Mouse (Mus musculus) stomach, postnatal 0 days (tissue): ENCODE measurements around the gene Spata31d1a. TPM values are rescaled to one million over a fixed set of nuclear protein-coding genes. Genes with fewer than 3 reads are reported as not detected.
A peak's percentile ranks its signal among the peaks of the same experiment; 100 is the strongest.

Experiments used
- ATAC-seq: fragments of 200-750 bp; cut with Nextera tagmentation; 2 replicates; pipeline ENCODE4 v1.8.0; 2017; ENCODE audit not compliant: low FRiP score, low TSS enrichment
- DNase-seq: peaks from one replicate; pipeline ENCODE4 v3.0.0-alpha.2; 2016; ENCODE audit warnings: low spot score
- H3K27ac ChIP-seq: fragments of 300-500 bp; sonication (generic); replicated peaks from 2 replicates; pipeline ENCODE4 v1.5.1; 2014; ENCODE audit warnings: mild to moderate bottlenecking, control low read depth
- H3K27me3 ChIP-seq: fragments of 300-500 bp; sonication (generic); 2 replicates; pipeline ENCODE4 v1.6.1; 2014; ENCODE audit warnings: low read length; ENCODE audit not compliant: control insufficient read depth, insufficient read depth
- H3K36me3 ChIP-seq: fragments of 300-500 bp; sonication (generic); 2 replicates; pipeline ENCODE4 v1.6.1; 2014; ENCODE audit warnings: low read length, mixed read lengths; ENCODE audit not compliant: control insufficient read depth, insufficient read depth
- H3K4me1 ChIP-seq: fragments of 300-500 bp; sonication (generic); replicated peaks from 2 replicates; pipeline ENCODE4 v1.6.1; 2014; ENCODE audit warnings: antibody characterized with exemption; ENCODE audit not compliant: control insufficient read depth, insufficient read depth
- H3K4me2 ChIP-seq: fragments of 300-500 bp; sonication (generic); replicated peaks from 2 replicates; pipeline ENCODE4 v1.6.1; 2014; ENCODE audit warnings: low read depth, mild to moderate bottlenecking, control low read depth, moderate library complexity
- H3K4me3 ChIP-seq: fragments of 300-500 bp; sonication (generic); 2 replicates; pipeline ENCODE4 v1.5.1; 2014; ENCODE audit warnings: low read depth, low read length, control low read depth
- H3K9ac ChIP-seq: fragments of 300-500 bp; sonication (generic); 2 replicates; pipeline ENCODE4 v1.6.1; 2014; ENCODE audit warnings: mild to moderate bottlenecking, low read length, control low read depth, mixed read lengths
- H3K9me3 ChIP-seq: fragments of 300-500 bp; sonication (generic); 2 replicates; pipeline ENCODE4 v1.6.1; 2016; ENCODE audit warnings: low read length; ENCODE audit not compliant: control insufficient read depth
- CTCF ChIP-seq: IDR thresholded peaks from 2 replicates; pipeline ENCODE4 v1.5.1; 2016; ENCODE audit warnings: antibody characterized with exemption, low read depth, mild to moderate bottlenecking, moderate library complexity
- EP300 ChIP-seq: optimal IDR thresholded peaks from 2 replicates; pipeline ENCODE3; 2016; ENCODE audit warnings: antibody characterized with exemption
- WGBS: fragments of 180-500 bp; shearing (Covaris S2); extraction: QIAGEN DNeasy Blood & Tissue Kit; methylation state at CpG from one replicate; pipeline ENCODE4 v1.1.7; 2014; 5-methylcytosine and 5-hydroxymethylcytosine counted together
- polyA plus RNA-seq: library from polyadenylated mRNA; unstranded; fragments of >200 nt; fragmentation: Nextera tagmentation; extraction: Ambion mirVana; gene quantifications from 2 replicates; pipeline ENCODE4 v1.2.1, GENCODE M21; 2015

The Spata31d1a gene
- polyA plus RNA-seq: 0.02 TPM in 1 of 2 replicates, not detected in the other

GRCm38 (mm10) chr13:59710230-59710629, at the start of gene Spata31d1a:
Spata31d1a (minus strand) TSS chr13:59710330.
- H3K27ac ChIP-seq: no peak within 1 kb of the TSS
- H3K4me2 ChIP-seq: no peak within 1 kb of the TSS
- ATAC-seq (0 out of 2 replicates have a peak, but pooled peaks have one; percentile 10), DNase-seq (no peak)
- no peaks in the 10 kb centered on the region for H3K9me3 ChIP-seq
- no peaks in the 10 kb centered on the region for H3K27me3 ChIP-seq
- 88% methylated on average over 15 of the region's 15 CpGs for WGBS
- no peaks in the 10 kb centered on the region for H3K36me3 ChIP-seq
- TF ChIP-seq EP300: no peak
- TF ChIP-seq CTCF: no peak
- no peak within 1 kb of the TSS for H3K9ac ChIP-seq
- H3K4me1 ChIP-seq: no peaks in the 10 kb centered on the region
- H3K4me3 ChIP-seq: no peak within 1 kb of the TSS

DNA sequence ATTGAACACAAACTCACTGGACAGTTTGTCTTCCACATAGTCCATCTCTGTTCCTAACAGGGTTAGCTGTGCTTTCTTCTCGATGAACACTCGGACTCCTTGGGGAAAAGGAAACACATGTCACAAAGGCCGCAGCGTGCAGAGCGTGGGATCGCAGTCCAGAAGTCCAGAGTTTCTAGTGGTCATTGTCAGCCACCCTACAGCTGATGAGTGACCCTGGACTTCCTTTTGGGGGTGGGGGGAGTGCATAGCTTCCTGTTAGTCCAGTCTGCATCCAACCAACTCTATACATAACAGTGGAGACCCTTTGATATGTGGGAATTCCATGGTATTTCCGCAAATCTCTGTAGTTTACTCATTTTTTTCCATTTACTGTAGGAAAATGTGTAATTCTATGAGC, 46.8 kb upstream of the Spata31d1a start:
- Histone ChIP-seq H3K4me1 (no peaks in the 10 kb centered on the region), H3K27me3 (no peaks in the 10 kb centered on the region), H3K4me3 (no peak overlapping the region), H3K9ac (no peak overlapping the region), H3K4me2 (no peak overlapping the region), H3K27ac (no peak overlapping the region), H3K9me3 (no peaks in the 10 kb centered on the region), H3K36me3 (peaks cover 18% of the 10 kb centered on the region; the same call in 1 of the 2 replicates)
- ATAC-seq (no peak), DNase-seq (no peak)
- 91% methylated on average over 7 of the region's 7 CpGs for WGBS
- TF ChIP-seq CTCF: no peak
- TF ChIP-seq EP300: no peak

- H3K27me3 ChIP-seq: no peaks in the 10 kb centered on the region
- no peak overlapping the region for H3K27ac ChIP-seq
- H3K9ac ChIP-seq: no peak overlapping the region
- 77% methylated on average over 12 of the region's 12 CpGs for WGBS
- ATAC-seq: no peak
- no peak for DNase-seq
- H3K4me1 ChIP-seq: no peaks in the 10 kb centered on the region
- H3K4me2 ChIP-seq: no peak overlapping the region
- H3K9me3 ChIP-seq: no peaks in the 10 kb centered on the region
- no peak for TF ChIP-seq CTCF
- TF ChIP-seq EP300: no peak
- H3K4me3 ChIP-seq: no peak overlapping the region
- peaks cover 7% of the 10 kb centered on the region; the same call in 1 of the 2 replicates for H3K36me3 ChIP-seq
Observed at GRCm38 (mm10) chr13:59750310-59750709, 40.2 kb upstream of the Spata31d1a start.

DNA sequence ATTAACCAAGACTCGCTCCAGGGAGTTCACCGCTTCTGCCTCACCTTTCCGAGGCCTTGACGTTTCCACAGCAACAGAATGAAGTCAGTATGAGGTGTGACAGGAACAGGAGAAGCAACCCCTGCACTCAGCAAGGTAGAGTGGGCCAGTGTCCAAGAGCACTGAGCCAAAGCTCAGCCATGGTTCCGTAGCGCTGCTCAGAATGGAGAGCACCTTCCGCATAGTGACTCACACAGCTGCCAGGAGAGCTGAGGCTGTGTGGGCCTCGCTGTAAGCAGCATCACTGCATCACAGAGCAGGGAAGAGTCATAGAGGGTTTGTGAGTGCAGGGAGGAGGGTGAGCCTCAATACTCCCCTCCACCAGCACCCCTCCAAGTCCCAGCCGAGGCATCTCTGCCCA, 36.6 kb upstream of the Spata31d1a start, which contains the start of gene 1700014D04Rik:
TSS of gene 1700014D04Rik (minus strand) at position 42 of the 400 bp plus-strand sequence.
- WGBS: 74% methylated on average over 9 of the region's 9 CpGs
- no peak for TF ChIP-seq CTCF
- no peak for TF ChIP-seq EP300
- DNase-seq (no peak), ATAC-seq (no peak; the same call in 1 of the 2 replicates)
- Histone ChIP-seq H3K36me3 (no peaks in the 10 kb centered on the region), H3K27ac (no peak within 1 kb of the TSS), H3K9me3 (no peaks in the 10 kb centered on the region), H3K9ac (no peak within 1 kb of the TSS), H3K4me3 (no peak within 1 kb of the TSS), H3K4me1 (no peaks in the 10 kb centered on the region), H3K27me3 (no peaks in the 10 kb centered on the region), H3K4me2 (no peak within 1 kb of the TSS)

GRCm38 (mm10) chr13:59746164-59746563, 36.0 kb upstream of the Spata31d1a start:
- Histone ChIP-seq H3K36me3 (no peaks in the 10 kb centered on the region), H3K4me3 (no peak overlapping the region), H3K9me3 (no peaks in the 10 kb centered on the region), H3K27ac (no peak overlapping the region), H3K9ac (no peak overlapping the region), H3K27me3 (no peaks in the 10 kb centered on the region), H3K4me2 (no peak overlapping the region), H3K4me1 (no peaks in the 10 kb centered on the region)
- 67% methylated on average over 5 of the region's 6 CpGs for WGBS
- no peak for DNase-seq
- peak; percentile 48; the same call in 1 of the 2 replicates for ATAC-seq
- TF ChIP-seq CTCF (no peak), EP300 (no peak)

DNA sequence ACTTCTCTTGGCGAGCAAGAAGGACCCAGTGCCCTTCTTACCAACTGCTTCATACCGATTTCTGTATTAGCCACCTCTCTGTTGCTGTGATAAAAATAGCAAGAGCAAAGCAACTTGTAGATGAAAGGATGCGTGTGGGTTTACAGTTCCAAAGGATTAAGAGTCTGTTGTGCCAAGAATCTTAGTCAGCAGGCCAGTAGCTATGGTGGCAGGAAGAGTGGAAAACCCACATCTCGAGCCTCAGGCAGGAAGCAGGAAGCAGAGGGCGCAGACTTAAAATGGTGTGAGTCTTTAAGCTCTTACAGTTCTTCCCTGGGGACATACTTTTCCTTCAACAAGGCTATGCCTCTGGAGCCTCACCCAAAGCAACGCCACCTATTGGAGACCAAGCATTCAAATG, 35.3 kb upstream of the Spata31d1a start:
- H3K9me3 ChIP-seq: no peaks in the 10 kb centered on the region

More for the DNA sequence above, 35.3 kb upstream of the Spata31d1a start:
- no peak for DNase-seq
- WGBS: 81% methylated on average over 6 of the region's 6 CpGs
- H3K4me1 ChIP-seq: no peaks in the 10 kb centered on the region
- no peak overlapping the region for H3K9ac ChIP-seq
- ATAC-seq: no peak
- no peak overlapping the region for H3K4me3 ChIP-seq
- H3K4me2 ChIP-seq: no peak overlapping the region
- H3K27ac ChIP-seq: no peak overlapping the region
- TF ChIP-seq CTCF (no peak), EP300 (no peak)
- H3K36me3 ChIP-seq: no peaks in the 10 kb centered on the region
- no peaks in the 10 kb centered on the region for H3K27me3 ChIP-seq
